Comparison of ENCODE assay signal across 9 mouse cellular contexts in the genomic region with DNA sequence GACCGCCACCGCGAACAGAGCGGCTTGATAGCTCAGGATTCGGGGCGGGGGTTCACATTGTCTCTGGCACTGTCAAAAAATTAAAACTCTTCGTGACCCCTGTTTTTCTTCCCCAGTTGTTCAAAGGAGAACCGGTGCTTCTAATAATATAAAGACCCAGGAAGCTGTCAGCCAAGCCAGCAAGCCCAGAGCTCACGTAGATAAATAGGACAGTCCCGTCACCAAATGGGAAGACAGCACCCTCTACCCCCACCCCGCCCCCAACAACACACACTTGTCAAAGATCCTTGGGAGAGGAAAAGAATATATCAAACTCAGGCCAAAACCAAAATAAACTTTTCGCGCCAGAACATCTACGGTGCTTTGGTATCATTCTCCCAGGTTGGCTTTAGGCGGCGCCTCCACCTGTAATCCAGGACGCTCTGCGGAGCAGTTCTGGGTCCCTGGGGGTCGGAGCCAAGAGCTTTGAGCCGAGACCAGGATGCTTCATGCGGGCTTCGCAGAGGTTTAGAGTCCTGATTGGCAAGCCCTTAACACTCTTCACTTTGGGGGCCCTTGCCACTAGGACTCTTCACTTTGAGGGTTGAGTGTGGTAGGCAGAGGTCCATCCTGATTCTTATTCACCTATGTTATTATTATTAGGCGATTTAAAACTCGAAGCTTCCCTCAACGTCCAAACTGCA. TPM values are rescaled to one million over a fixed set of nuclear protein-coding genes. Genes with fewer than 3 reads are reported as not detected.
DNase-seq lines count a peak whose midpoint lies in the region; ATAC-seq lines count a peak whose summit lies in the region.
"Had no signal": no experiment of that assay in that cellular context is flagged by ENCODE, and none has a peak within 500 bp of the region (broad histone marks: within the 10 kb centered on the region; RNA-seq: fewer than 3 reads in every experiment).

No protein-coding gene starts in this region.

- H3K4me1 ChIP-seq in heart, embryonic 16.5 days (ENCODE audit: control insufficient read depth, insufficient read depth, low read length), result peaks cover 5% of the 10 kb centered on the region
- peaks cover 26% of the 10 kb centered on the region for H3K4me1 ChIP-seq in hindbrain, embryonic 15.5 days (replicated peaks)
- H3K4me1 ChIP-seq in midbrain, embryonic 16.5 days (ENCODE audit: control insufficient read depth, insufficient read depth, low read length), result peaks cover 14% of the 10 kb centered on the region

- no peak overlapping the region for H3K27ac ChIP-seq in heart, embryonic 16.5 days (ENCODE audit: low read length)
- no peak overlapping the region for H3K27ac ChIP-seq in hindbrain, embryonic 15.5 days (replicated peaks)
- peak overlapping the region; percentile 54; the same call in 1 of the 2 replicates for H3K27ac ChIP-seq in midbrain, embryonic 16.5 days (ENCODE audit: low read length)

- peaks cover 90% of the 10 kb centered on the region for H3K27me3 ChIP-seq in heart, embryonic 16.5 days (ENCODE audit: control insufficient read depth, insufficient read depth, low read length)
- peaks cover 94% of the 10 kb centered on the region for H3K27me3 ChIP-seq in hindbrain, embryonic 15.5 days
- peaks cover 54% of the 10 kb centered on the region for H3K27me3 ChIP-seq in midbrain, embryonic 16.5 days (ENCODE audit: control insufficient read depth, insufficient read depth, low read depth, low read length)

- no peak overlapping the region for H3K9ac ChIP-seq in heart, embryonic 16.5 days (ENCODE audit: low read length)
- no peak overlapping the region for H3K9ac ChIP-seq in hindbrain, embryonic 15.5 days
- H3K9ac ChIP-seq in midbrain, embryonic 16.5 days (ENCODE audit: low read depth, low read length), result no peak overlapping the region

- no peak for DNase-seq in heart, adult 8-10 months (ENCODE audit: low spot score)
- peak; percentile 33 for DNase-seq in embryo, embryonic 9.5 days (ENCODE audit: extremely low spot score)
- no peak for DNase-seq in frontal cortex, postnatal 36 days (ENCODE audit: low spot score in 2 of 2)
- DNase-seq in right cerebral cortex, adult 2 months (ENCODE audit: low spot score in 2 of 2), result no peak
- DNase-seq in thymus, postnatal 36 days, result no peak
- DNase-seq: layer of hippocampus, postnatal 36 days had no signal

- H3K36me3 ChIP-seq in heart, embryonic 16.5 days (ENCODE audit: control insufficient read depth, insufficient read depth), result no peaks in the 10 kb centered on the region
- no peaks in the 10 kb centered on the region for H3K36me3 ChIP-seq in hindbrain, embryonic 15.5 days
- no peaks in the 10 kb centered on the region for H3K36me3 ChIP-seq in midbrain, embryonic 16.5 days (ENCODE audit: control insufficient read depth, insufficient read depth, low read length)

- peak overlapping the region; percentile 52 for H3K4me2 ChIP-seq in heart, embryonic 16.5 days (ENCODE audit: low read depth, low read length)
- H3K4me2 ChIP-seq in hindbrain, embryonic 15.5 days, result peak overlapping the region; percentile 49
- H3K4me2 ChIP-seq in midbrain, embryonic 16.5 days (ENCODE audit: low read length), result peak overlapping the region; percentile 52

- no peak for ATAC-seq in heart, embryonic 16.5 days (replicated peaks; ENCODE audit: extremely low read depth, insufficient read depth, low FRiP score)
- no peak for ATAC-seq in hindbrain, embryonic 15.5 days (ENCODE audit: low FRiP score, low read depth)
- no peak for ATAC-seq in midbrain, embryonic 16.5 days

- H3K9me3 ChIP-seq in heart, embryonic 16.5 days (replicated peaks; ENCODE audit: control insufficient read depth, low read length), result no peaks in the 10 kb centered on the region; the same call in 1 of the 2 replicates
- no peaks in the 10 kb centered on the region for H3K9me3 ChIP-seq in hindbrain, embryonic 15.5 days
- no peaks in the 10 kb centered on the region for H3K9me3 ChIP-seq in midbrain, embryonic 16.5 days (replicated peaks; ENCODE audit: control insufficient read depth, low read length, poor library complexity, severe bottlenecking)

- H3K4me3 ChIP-seq in heart, embryonic 16.5 days (ENCODE audit: low read length), result peak overlapping the region; percentile 36
- H3K4me3 ChIP-seq in hindbrain, embryonic 15.5 days, result peak overlapping the region; percentile 25
- peak overlapping the region; percentile 38 for H3K4me3 ChIP-seq in midbrain, embryonic 16.5 days (ENCODE audit: low read depth, low read length)

- 2% methylated on average over 25 of the region's 25 CpGs for WGBS in heart, embryonic 16.5 days
- 1% methylated on average over 25 of the region's 25 CpGs for WGBS in hindbrain, embryonic 15.5 days
- under 1% methylated on average over 25 of the region's 25 CpGs for WGBS in midbrain, embryonic 16.5 days

RNA-seq across cellular contexts. Expression of a gene that starts 0.5 kb away (rescaled TPM):
- polyA plus RNA-seq in heart, embryonic 16.5 days (2015; fragmentation: Nextera tagmentation; extraction: Ambion mirVana), result 0.07 TPM in 1 of 2 replicates, not detected in the other
- not detected for total RNA-seq in heart, adult 8-10 months (2022)
- polyA plus RNA-seq in hindbrain, embryonic 15.5 days (2015; fragmentation: Nextera tagmentation; extraction: Ambion mirVana), result 11.0 and 15.3 TPM in 2 replicates
- polyA plus RNA-seq in midbrain, embryonic 16.5 days (2015; fragmentation: Nextera tagmentation; extraction: Ambion mirVana), result 60.0 and 76.6 TPM in 2 replicates
- total RNA-seq: layer of hippocampus, postnatal 36 days had no signal

Comparison
In these comparisons a context has a peak if more than half of its experiments do, and no peak if none do; other contexts are left out.
1. RNA of a gene that starts 0.5 kb away (polyA plus RNA-seq): 60.0 to 76.6 TPM in midbrain, embryonic 16.5 days and 11.0 to 15.3 TPM in hindbrain, embryonic 15.5 days; 0.07 TPM in heart, embryonic 16.5 days; every median in the first group is over 10 times any median in the second.
2. Peak in every context shown above with its lines, with median percentiles within 50 percentile points of each other: H3K4me2 ChIP-seq and H3K4me3 ChIP-seq.